Mouse (Mus musculus) bone marrow, adult 2 months (tissue): ENCODE data around the gene Rffl.

ENCODE experiments used
- CTCF ChIP-seq: fragments of 200-500 bp; IDR thresholded peaks from 2 replicates; pipeline ENCODE4 v1.5.1; 2011; ENCODE audit warnings: low read length, control low read depth; ENCODE audit not compliant: control insufficient read depth, insufficient read depth
- POLR2A ChIP-seq: fragments of 200-500 bp; IDR thresholded peaks from 2 replicates; pipeline ENCODE4 v1.6.1; 2011; ENCODE audit warnings: low read depth, mild to moderate bottlenecking, control low read depth, low read length, borderline replicate concordance; ENCODE audit not compliant: control insufficient read depth

DNA sequence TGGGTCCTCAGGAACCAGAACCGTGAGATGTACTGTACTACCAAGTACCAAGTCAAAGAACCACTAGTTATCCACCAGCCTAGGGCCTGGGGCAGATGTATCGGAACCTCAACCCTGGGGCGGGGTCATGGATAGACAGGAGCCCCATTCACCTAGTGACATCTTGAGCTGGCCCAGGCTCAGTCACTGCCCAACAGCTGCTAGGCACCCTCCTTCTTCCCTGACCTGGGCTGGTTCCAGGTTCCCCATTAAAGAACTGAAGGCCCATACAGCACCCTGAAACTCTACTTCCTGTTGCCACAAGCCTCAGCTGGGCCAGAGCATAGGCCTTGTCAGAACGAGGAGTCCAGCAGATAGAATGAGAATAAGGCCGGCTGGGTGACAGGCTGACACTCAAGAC is 28.7 kb upstream of the Rffl start:
- TF ChIP-seq POLR2A (no peak), CTCF (no peak)
